Mouse (Mus musculus): ENCODE data around the gene Irf6.

DNA sequence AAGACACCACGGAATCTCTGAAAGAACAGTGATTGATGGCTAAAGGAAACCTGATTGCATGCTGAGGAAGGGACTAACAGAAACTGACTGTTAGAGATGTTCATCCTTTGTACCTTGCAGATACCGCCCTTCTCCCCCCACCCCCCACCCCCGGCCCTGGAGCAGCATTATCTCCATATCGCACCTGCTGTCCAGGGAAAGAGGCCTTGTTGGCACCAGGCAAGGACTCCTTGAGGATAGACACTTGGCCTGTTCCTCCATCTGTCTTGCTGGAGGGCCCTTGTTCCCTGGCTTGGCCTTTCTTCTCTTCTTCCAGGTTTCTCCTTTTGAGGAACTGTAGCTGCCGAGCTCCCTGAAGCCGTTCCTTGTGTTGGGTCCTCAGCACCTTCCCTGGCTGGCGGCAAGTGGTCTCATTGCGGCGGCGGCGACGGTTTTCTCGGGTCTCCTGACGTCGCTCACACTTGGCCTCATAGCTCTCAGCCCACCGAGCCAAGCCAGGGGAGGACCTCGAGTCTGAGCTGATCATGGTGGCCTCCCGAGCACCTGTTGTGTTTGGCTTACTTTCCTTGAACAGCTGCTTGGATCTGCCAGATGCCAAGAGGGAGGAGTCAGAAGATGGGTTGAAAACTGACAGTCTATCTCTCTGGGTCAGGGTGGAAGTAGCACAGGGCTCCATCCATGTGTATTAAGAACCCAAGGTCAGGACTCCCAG, 44.7 kb downstream of the Irf6 start:
- TF ChIP-seq POLR2A (IDR thresholded peaks at IDR 0.05; ENCODE audit: insufficient read depth, low read length) (no peak), CTCF (IDR thresholded peaks at IDR 0.05; ENCODE audit: low read depth, low read length) (no peak)
